Mouse (Mus musculus): ENCODE data around the gene Cdh23. TPM values are rescaled to one million over a fixed set of nuclear protein-coding genes. Genes with fewer than 3 reads are reported as not detected.

Cdh23 gene
- polyA plus RNA-seq, 2 experiments = 0.73 to 2.7 TPM

DNA sequence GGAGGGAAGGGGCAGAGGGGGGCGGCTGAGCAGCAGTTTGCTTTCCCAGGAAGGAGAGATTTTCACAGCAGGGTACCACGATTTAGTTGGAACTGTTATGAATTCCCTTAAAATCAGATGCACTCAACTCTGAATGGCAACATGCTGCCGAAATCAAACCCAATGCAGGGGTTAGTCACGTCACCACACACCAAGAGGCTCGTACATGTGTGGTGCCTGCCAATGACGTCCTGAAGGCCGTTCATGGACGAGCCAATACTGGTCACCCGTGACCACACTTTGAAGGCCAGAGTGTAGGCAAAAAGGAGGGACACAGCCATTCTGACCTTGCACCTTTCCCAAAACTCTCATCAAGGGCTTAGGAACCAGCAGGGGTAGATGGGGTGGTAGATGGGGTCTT, 35.3 kb downstream of the Cdh23 start:
- Histone ChIP-seq H3K27me3 (ENCODE audit: control insufficient read depth, insufficient read depth, low read length) (no peaks in the 10 kb centered on the region), H3K4me3 (replicated peaks; ENCODE audit: low read length) (no peak overlapping the region), H3K27ac (replicated peaks; ENCODE audit: low read depth, low read length) (no peak overlapping the region), H3K9ac (ENCODE audit: low read depth, low read length, severe bottlenecking) (no peak overlapping the region), H3K9me3 (ENCODE audit: control insufficient read depth, low read length) (no peaks in the 10 kb centered on the region), H3K4me2 (replicated peaks; ENCODE audit: low read depth, low read length, severe bottlenecking) (no peak overlapping the region), H3K4me1 (ENCODE audit: control insufficient read depth, insufficient read depth, low read length) (no peaks in the 10 kb centered on the region), H3K36me3 (ENCODE audit: control insufficient read depth, insufficient read depth, low read length) (no peaks in the 10 kb centered on the region)
- no peak for DNase-seq (ENCODE audit: low spot score)
- no peak for TF ChIP-seq POLR2A (IDR thresholded peaks at IDR 0.05; ENCODE audit: borderline replicate concordance, extremely low read depth, insufficient read depth, insufficient read length)
- 72% methylated on average over 9 of the region's 9 CpGs for WGBS
- no peak for ATAC-seq (ENCODE audit: low FRiP score, low read depth)

DNA sequence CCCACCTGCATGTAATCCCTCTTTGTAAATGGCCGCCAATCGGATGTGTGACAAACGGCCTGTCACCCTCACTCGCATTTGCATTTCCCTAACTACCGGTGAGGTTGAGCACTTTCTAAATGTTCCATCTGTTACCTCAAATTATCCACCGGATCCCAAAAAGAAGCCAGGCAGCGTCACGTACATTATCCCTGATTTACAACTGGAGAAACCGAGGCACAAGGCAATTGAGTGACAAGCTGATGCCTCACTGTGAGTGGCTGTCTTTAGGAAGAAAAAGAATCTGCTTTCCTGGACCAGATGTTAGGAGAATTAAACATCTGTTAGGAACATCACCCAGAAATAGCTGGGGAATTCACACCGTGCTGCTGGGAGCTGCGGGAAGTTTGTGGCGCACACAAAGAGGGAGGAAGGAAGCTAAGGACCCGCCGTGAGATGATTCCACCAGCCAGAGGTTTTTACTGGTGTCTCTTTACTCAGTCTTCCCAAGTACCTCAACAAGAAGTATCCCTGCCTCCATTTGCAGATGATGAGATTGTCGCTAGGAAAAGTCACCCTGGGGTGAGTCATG, 36.8 kb downstream of the Cdh23 start:
- Histone ChIP-seq H3K9ac (ENCODE audit: low read depth, low read length, severe bottlenecking) (no peak overlapping the region), H3K27ac (replicated peaks; ENCODE audit: low read depth, low read length) (no peak overlapping the region), H3K27me3 (ENCODE audit: control insufficient read depth, insufficient read depth, low read length) (no peaks in the 10 kb centered on the region), H3K4me2 (replicated peaks; ENCODE audit: low read depth, low read length, severe bottlenecking) (no peak overlapping the region), H3K4me3 (replicated peaks; ENCODE audit: low read length) (no peak overlapping the region), H3K4me1 (ENCODE audit: control insufficient read depth, insufficient read depth, low read length) (0 out of 2 replicates have a peak, but pooled peaks cover 5% of the 10 kb centered on the region), H3K36me3 (ENCODE audit: control insufficient read depth, insufficient read depth, low read length) (no peaks in the 10 kb centered on the region), H3K9me3 (ENCODE audit: control insufficient read depth, low read length) (no peaks in the 10 kb centered on the region)
- 53% methylated on average over 15 of the region's 15 CpGs for WGBS
- DNase-seq (ENCODE audit: low spot score) = no peak
- TF ChIP-seq POLR2A (IDR thresholded peaks at IDR 0.05; ENCODE audit: borderline replicate concordance, extremely low read depth, insufficient read depth, insufficient read length) = no peak
- no peak for ATAC-seq (ENCODE audit: low FRiP score, low read depth)

DNA sequence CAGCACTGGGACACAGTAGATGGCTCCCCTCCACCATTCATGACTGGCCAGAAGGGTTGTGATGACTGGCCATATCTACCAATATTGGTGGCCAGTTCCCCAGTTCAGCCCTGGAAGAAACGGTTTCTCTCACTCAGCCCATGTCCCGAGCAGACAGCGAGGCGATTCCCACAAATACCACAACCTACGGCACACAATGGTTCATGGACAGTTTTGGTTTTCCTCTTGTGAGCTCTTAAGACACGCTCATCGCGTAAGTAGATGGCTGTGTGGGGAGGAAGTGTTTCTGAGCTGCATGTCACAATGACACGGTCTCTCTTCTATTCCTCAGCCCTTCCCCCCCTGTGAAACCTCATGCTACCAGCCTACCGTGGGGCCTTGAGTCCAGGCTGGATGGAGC, 38.1 kb downstream of the Cdh23 start:
- Histone ChIP-seq H3K27me3 (ENCODE audit: control insufficient read depth, insufficient read depth, low read length) (no peaks in the 10 kb centered on the region), H3K4me1 (ENCODE audit: control insufficient read depth, insufficient read depth, low read length) (0 out of 2 replicates have a peak, but pooled peaks cover 5% of the 10 kb centered on the region), H3K4me3 (replicated peaks; ENCODE audit: low read length) (no peak overlapping the region), H3K36me3 (ENCODE audit: control insufficient read depth, insufficient read depth, low read length) (no peaks in the 10 kb centered on the region), H3K9me3 (ENCODE audit: control insufficient read depth, low read length) (no peaks in the 10 kb centered on the region), H3K9ac (ENCODE audit: low read depth, low read length, severe bottlenecking) (no peak overlapping the region), H3K27ac (replicated peaks; ENCODE audit: low read depth, low read length) (no peak overlapping the region), H3K4me2 (replicated peaks; ENCODE audit: low read depth, low read length, severe bottlenecking) (no peak overlapping the region)
- 92% methylated on average over 10 of the region's 10 CpGs for WGBS
- DNase-seq (ENCODE audit: low spot score) (no peak), ATAC-seq (ENCODE audit: low FRiP score, low read depth) (no peak)
- no peak for TF ChIP-seq POLR2A (IDR thresholded peaks at IDR 0.05; ENCODE audit: borderline replicate concordance, extremely low read depth, insufficient read depth, insufficient read length)

DNA sequence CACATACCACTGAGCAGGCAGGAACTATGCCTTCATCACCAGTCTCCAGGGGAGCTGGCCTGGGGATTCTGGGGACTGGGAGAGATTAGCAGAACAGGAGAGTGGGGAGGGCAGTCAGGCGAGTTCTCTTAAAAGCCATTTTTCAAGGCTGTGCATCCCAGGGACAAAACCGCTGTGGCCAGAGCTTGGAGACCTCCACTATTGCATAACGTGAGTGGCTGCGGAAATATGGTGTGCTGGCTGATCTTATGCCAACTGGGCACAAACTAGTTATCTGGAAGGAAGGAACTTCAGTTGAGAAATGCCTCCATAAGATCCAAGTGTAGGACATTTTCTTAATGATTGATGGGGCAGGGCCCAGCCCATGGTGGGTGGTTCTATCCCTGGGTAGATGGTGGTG, 42.6 kb downstream of the Cdh23 start:
- H3K27me3 ChIP-seq (ENCODE audit: control insufficient read depth, insufficient read depth, low read length) = no peaks in the 10 kb centered on the region
- H3K4me3 ChIP-seq (replicated peaks; ENCODE audit: low read length) = no peak overlapping the region
- H3K9me3 ChIP-seq (ENCODE audit: control insufficient read depth, low read length) = no peaks in the 10 kb centered on the region
- no peak for TF ChIP-seq POLR2A (IDR thresholded peaks at IDR 0.05; ENCODE audit: borderline replicate concordance, extremely low read depth, insufficient read depth, insufficient read length)
- H3K27ac ChIP-seq (replicated peaks; ENCODE audit: low read depth, low read length) = no peak overlapping the region
- ATAC-seq (ENCODE audit: low FRiP score, low read depth) (no peak), DNase-seq (ENCODE audit: low spot score) (no peak)
- WGBS = 84% methylated on average over 4 of the region's 4 CpGs
- no peak overlapping the region for H3K9ac ChIP-seq (ENCODE audit: low read depth, low read length, severe bottlenecking)
- H3K4me2 ChIP-seq (replicated peaks; ENCODE audit: low read depth, low read length, severe bottlenecking) = no peak overlapping the region
- H3K36me3 ChIP-seq (ENCODE audit: control insufficient read depth, insufficient read depth, low read length) = no peaks in the 10 kb centered on the region
- 0 out of 2 replicates have a peak, but pooled peaks cover 5% of the 10 kb centered on the region for H3K4me1 ChIP-seq (ENCODE audit: control insufficient read depth, insufficient read depth, low read length)

DNA sequence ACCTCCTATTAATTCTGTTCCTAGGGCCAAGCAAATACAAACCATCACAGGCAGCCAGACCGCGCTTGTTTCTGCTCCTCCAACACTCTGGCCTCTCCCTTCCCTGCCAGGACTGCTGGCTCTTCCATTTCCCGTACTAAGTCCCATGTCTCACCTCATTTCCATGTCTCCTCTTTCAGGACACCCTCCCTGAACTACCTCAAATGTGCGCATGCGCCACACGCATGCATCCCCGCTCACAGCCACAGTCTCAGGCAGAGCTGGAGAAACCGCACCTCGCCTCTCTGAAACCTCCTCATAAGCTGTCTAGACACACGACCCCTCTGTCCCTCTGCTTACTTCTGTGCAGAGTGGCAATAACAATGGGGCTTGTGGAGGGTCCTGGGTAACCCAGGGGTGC, 43.2 kb downstream of the Cdh23 start:
- Histone ChIP-seq H3K4me3 (replicated peaks; ENCODE audit: low read length) (no peak overlapping the region), H3K4me2 (replicated peaks; ENCODE audit: low read depth, low read length, severe bottlenecking) (no peak overlapping the region), H3K27me3 (ENCODE audit: control insufficient read depth, insufficient read depth, low read length) (no peaks in the 10 kb centered on the region), H3K36me3 (ENCODE audit: control insufficient read depth, insufficient read depth, low read length) (no peaks in the 10 kb centered on the region), H3K9me3 (ENCODE audit: control insufficient read depth, low read length) (no peaks in the 10 kb centered on the region), H3K27ac (replicated peaks; ENCODE audit: low read depth, low read length) (no peak overlapping the region), H3K4me1 (ENCODE audit: control insufficient read depth, insufficient read depth, low read length) (0 out of 2 replicates have a peak, but pooled peaks cover 5% of the 10 kb centered on the region), H3K9ac (ENCODE audit: low read depth, low read length, severe bottlenecking) (no peak overlapping the region)
- no peak for ATAC-seq (ENCODE audit: low FRiP score, low read depth)
- WGBS = 89% methylated on average over 10 of the region's 10 CpGs
- TF ChIP-seq POLR2A (IDR thresholded peaks at IDR 0.05; ENCODE audit: borderline replicate concordance, extremely low read depth, insufficient read depth, insufficient read length) = no peak
- no peak for DNase-seq (ENCODE audit: low spot score)

Measured in limb, embryonic 14.5 days (tissue).